Mouse (Mus musculus): ENCODE results near the gene Gle1.
A peak's percentile ranks its signal among the peaks of the same experiment; 100 is the strongest.

Gle1 gene

GRCm38 (mm10) chr2:29964354-29965249 lies 29.4 kb downstream of the Gle1 start:
- DNase-seq, result peak; percentile 67

GRCm38 (mm10) chr2:29965250-29965843 lies 30.1 kb downstream of the Gle1 start, which contains the start of gene Sptan1:
Sptan1 (plus strand) TSS chr2:29965560.
- peak; percentile 97 for DNase-seq

GRCm38 (mm10) chr2:29965906-29966305 lies 30.7 kb downstream of the Gle1 start:
- DNase-seq, result peak; percentile 39

DNA sequence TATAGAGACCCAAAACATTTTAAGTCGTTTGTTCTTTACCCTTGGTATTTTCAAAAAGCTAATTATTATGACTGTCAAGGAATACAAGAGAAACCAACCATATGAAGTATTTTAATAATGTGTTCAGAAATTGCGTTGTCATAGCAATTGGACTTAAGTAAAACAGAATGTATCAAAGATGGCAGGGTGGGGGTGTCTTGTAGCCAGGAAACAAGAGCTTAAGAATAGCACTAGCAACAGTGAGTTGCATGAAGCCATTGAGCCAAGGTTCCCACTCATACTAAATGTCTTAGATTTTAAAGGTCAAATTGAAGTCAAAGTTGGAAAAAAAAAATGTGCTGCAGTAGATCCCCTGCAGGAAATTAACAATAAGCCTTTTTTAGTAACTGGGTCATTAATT lies 31.6 kb downstream of the Gle1 start:
- no peak for DNase-seq

GRCm38 (mm10) chr2:29967768-29968167 lies 32.5 kb downstream of the Gle1 start:
- no peak for DNase-seq

- DNase-seq, result peak; percentile 16
These were observed 33.4 kb downstream of the Gle1 start for GRCm38 (mm10) chr2:29968638-29969037.

GRCm38 (mm10) chr2:29971838-29972635 lies 36.8 kb downstream of the Gle1 start:
- peak; percentile 88 for DNase-seq

- peak; percentile 78 for DNase-seq
These were observed 38.3 kb downstream of the Gle1 start for GRCm38 (mm10) chr2:29973525-29973924.

DNA sequence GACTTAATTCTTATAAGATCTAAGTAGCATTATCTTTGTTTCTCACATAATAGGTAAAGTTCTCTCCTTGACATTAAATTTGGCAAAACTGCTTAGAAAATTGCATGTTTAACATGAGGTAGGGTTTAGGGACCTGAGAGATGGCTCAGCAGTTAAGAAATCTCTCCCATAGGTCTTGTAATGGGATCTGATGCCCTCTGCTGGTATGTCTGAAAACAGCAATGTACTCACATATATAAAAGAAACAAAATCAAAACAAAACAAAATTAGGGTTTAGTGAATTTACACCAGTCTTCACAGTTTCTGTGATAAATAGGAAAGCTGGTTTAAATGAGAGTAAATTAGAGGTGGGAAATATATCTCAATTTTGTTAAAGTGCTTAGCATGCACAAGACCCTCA lies 42.1 kb downstream of the Gle1 start:
- peak; percentile 71 for DNase-seq

- DNase-seq, result no peak
These were observed 45.4 kb downstream of the Gle1 start for GRCm38 (mm10) chr2:29980661-29981060.

DNA sequence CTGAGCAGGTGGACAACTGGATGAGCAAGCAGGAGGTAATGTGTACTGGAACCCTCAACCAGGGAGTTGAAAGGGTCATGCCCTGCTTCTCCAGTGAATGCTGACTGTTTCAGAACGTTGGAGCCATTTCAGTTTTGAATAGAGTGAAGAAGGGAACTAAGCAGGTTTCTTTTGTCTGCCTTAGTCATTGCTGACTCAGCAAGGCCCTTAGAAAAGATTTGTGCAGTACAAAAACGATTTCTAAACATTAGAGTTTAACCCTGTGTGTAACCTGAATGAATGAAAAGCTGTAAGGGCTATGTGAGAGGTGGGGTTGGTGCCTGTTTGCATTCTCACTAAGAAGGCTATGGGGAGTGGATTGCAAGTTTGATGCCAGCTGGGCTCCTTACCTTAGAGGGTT lies 56.7 kb downstream of the Gle1 start:
- DNase-seq, result no peak

- DNase-seq, result no peak
These were observed 73.9 kb downstream of the Gle1 start for GRCm38 (mm10) chr2:30009101-30009500.

All from lung, postnatal 10 days (tissue).